Mouse (Mus musculus) spleen, adult 2 months (tissue): ENCODE measurements around the gene Susd6. TPM values are rescaled to one million over a fixed set of nuclear protein-coding genes. Genes with fewer than 3 reads are reported as not detected.
A peak's percentile ranks its signal among the peaks of the same experiment; 100 is the strongest.

Source experiments
- DNase-seq, 2 experiments: peaks; one replicate each; pipeline versions ENCODE4 v3.0.0 to v3.0.0-alpha.2; 2012 to 2021; ENCODE audit warnings: low spot score in 2 of 2, low read depth in 1 of 2
- H3K27ac ChIP-seq: fragments of 200-500 bp; 2 replicates; pipeline ENCODE4 v1.5.1; 2012; ENCODE audit warnings: low read length, inconsistent platforms; ENCODE audit not compliant: insufficient read depth
- H3K27me3 ChIP-seq: fragments of 200-500 bp; 2 replicates; pipeline ENCODE4 v1.6.1; 2012; ENCODE audit warnings: mild to moderate bottlenecking, moderate library complexity, low read length, inconsistent platforms; ENCODE audit not compliant: control insufficient read depth, insufficient read depth
- H3K36me3 ChIP-seq: fragments of 200-500 bp; 2 replicates; pipeline ENCODE4 v1.6.1; 2012; ENCODE audit warnings: mild to moderate bottlenecking, low read length, inconsistent platforms; ENCODE audit not compliant: control insufficient read depth, insufficient read depth
- H3K4me1 ChIP-seq: fragments of 200-500 bp; 2 replicates; pipeline ENCODE4 v1.6.1; 2011; ENCODE audit warnings: inconsistent platforms; ENCODE audit not compliant: control insufficient read depth, insufficient read depth, insufficient read length
- H3K4me3 ChIP-seq: fragments of 200-500 bp; 2 replicates; pipeline ENCODE4 v1.5.1; 2011; ENCODE audit warnings: mild to moderate bottlenecking, inconsistent platforms; ENCODE audit not compliant: insufficient read depth, insufficient read length; ENCODE audit errors: extremely low read depth
- CTCF ChIP-seq: fragments of 200-500 bp; IDR thresholded peaks from 2 replicates; pipeline ENCODE4 v1.5.1; 2011; ENCODE audit warnings: mild to moderate bottlenecking, inconsistent platforms; ENCODE audit not compliant: insufficient read depth, insufficient read length, insufficient replicate concordance; ENCODE audit errors: extremely low read depth
- POLR2A ChIP-seq: fragments of 200-500 bp; IDR thresholded peaks from 2 replicates; pipeline ENCODE4 v1.6.1; 2011; ENCODE audit warnings: low read depth, low read length, inconsistent platforms
- WGBS: fragments of 180-500 bp; shearing (Covaris S2); methylation state at CpG from one replicate; pipeline ENCODE4 v1.1.7; 2018; 5-methylcytosine and 5-hydroxymethylcytosine counted together
- polyA plus RNA-seq: library from polyadenylated mRNA; depleted of rRNA; stranded (reverse); fragments of >200 nt; gene quantifications from 2 replicates; pipeline ENCODE4 v1.2.3, GENCODE M21; 2012

Susd6 gene
- polyA plus RNA-seq, 1 experiment: 32.0 TPM

GRCm38 (mm10) chr12:80834156-80834900, 44.0 kb downstream of the Susd6 start:
- H3K36me3 ChIP-seq: peaks cover 7% of the 10 kb centered on the region; the same call in 1 of the 2 replicates
- no peak for TF ChIP-seq POLR2A
- no peak for TF ChIP-seq CTCF
- H3K27ac ChIP-seq: peak overlapping the region; percentile 28
- no peak overlapping the region for H3K4me3 ChIP-seq
- DNase-seq: no peak
- WGBS: 63% methylated on average over 3 of the region's 3 CpGs
- H3K27me3 ChIP-seq: no peaks in the 10 kb centered on the region
- H3K4me1 ChIP-seq: peaks cover 35% of the 10 kb centered on the region

GRCm38 (mm10) chr12:80834901-80835570, 44.7 kb downstream of the Susd6 start:
- 69% methylated on average over 6 of the region's 8 CpGs for WGBS
- Histone ChIP-seq H3K4me1 (peaks cover 33% of the 10 kb centered on the region), H3K36me3 (0 out of 2 replicates have a peak, but pooled peaks cover 5% of the 10 kb centered on the region), H3K27me3 (no peaks in the 10 kb centered on the region), H3K27ac (no peak overlapping the region; the same call in 1 of the 2 replicates), H3K4me3 (no peak overlapping the region)
- no peak for TF ChIP-seq CTCF
- no peak for TF ChIP-seq POLR2A
- no peak for DNase-seq

GRCm38 (mm10) chr12:80837614-80838013, 47.3 kb downstream of the Susd6 start:
- Histone ChIP-seq H3K4me3 (no peak overlapping the region), H3K36me3 (no peaks in the 10 kb centered on the region), H3K27ac (no peak overlapping the region), H3K27me3 (no peaks in the 10 kb centered on the region), H3K4me1 (peaks cover 30% of the 10 kb centered on the region)
- TF ChIP-seq CTCF: no peak
- TF ChIP-seq POLR2A: no peak
- WGBS: 92% methylated on average over 3 of the region's 3 CpGs
- DNase-seq: no peak

- no peak overlapping the region for H3K4me3 ChIP-seq
- no peaks in the 10 kb centered on the region for H3K36me3 ChIP-seq
- H3K27me3 ChIP-seq: no peaks in the 10 kb centered on the region
- DNase-seq: no peak
- peaks cover 28% of the 10 kb centered on the region for H3K4me1 ChIP-seq
- TF ChIP-seq CTCF: no peak
- H3K27ac ChIP-seq: no peak overlapping the region
Measured at GRCm38 (mm10) chr12:80838271-80838670, 48.0 kb downstream of the Susd6 start.

GRCm38 (mm10) chr12:80838787-80839186, 48.5 kb downstream of the Susd6 start:
- H3K4me3 ChIP-seq: no peak overlapping the region
- H3K4me1 ChIP-seq: peaks cover 27% of the 10 kb centered on the region
- WGBS: 42% methylated on average over 2 of the region's 2 CpGs
- H3K27me3 ChIP-seq: no peaks in the 10 kb centered on the region
- TF ChIP-seq CTCF: no peak
- TF ChIP-seq POLR2A: no peak
- peaks cover 3% of the 10 kb centered on the region for H3K36me3 ChIP-seq
- DNase-seq: no peak
- no peak overlapping the region; the same call in 1 of the 2 replicates for H3K27ac ChIP-seq

GRCm38 (mm10) chr12:80839631-80840030, 49.3 kb downstream of the Susd6 start:
- TF ChIP-seq POLR2A (no peak), CTCF (no peak)
- no peak overlapping the region for H3K27ac ChIP-seq

GRCm38 (mm10) chr12:80841618-80842017, 51.3 kb downstream of the Susd6 start:
- Histone ChIP-seq H3K27me3 (no peaks in the 10 kb centered on the region), H3K4me1 (peaks cover 22% of the 10 kb centered on the region; the same call in 1 of the 2 replicates), H3K27ac (no peak overlapping the region), H3K36me3 (peaks cover 3% of the 10 kb centered on the region), H3K4me3 (no peak overlapping the region)
- TF ChIP-seq CTCF (no peak), POLR2A (no peak)
- no peak for DNase-seq
- whole genome bisulfite sequencing: 81% methylated on average over 1 of the region's 1 CpGs

More at GRCm38 (mm10) chr12:80839631-80840030, 49.3 kb downstream of the Susd6 start:
- Histone ChIP-seq H3K36me3 (peaks cover 3% of the 10 kb centered on the region), H3K4me1 (peaks cover 22% of the 10 kb centered on the region; the same call in 1 of the 2 replicates), H3K4me3 (no peak overlapping the region), H3K27me3 (no peaks in the 10 kb centered on the region)
- 35% methylated on average over 2 of the region's 2 CpGs for WGBS
- DNase-seq: peak in 1 of 2 experiments; percentile 14
